Mouse (Mus musculus): Measurements from ENCODE around the gene Rabif. TPM values are rescaled to one million over a fixed set of nuclear protein-coding genes. Genes with fewer than 3 reads are reported as not detected.

Gene Rabif
- polyA plus RNA-seq, 1 experiment from 2014 or later, result 13.2 TPM

DNA sequence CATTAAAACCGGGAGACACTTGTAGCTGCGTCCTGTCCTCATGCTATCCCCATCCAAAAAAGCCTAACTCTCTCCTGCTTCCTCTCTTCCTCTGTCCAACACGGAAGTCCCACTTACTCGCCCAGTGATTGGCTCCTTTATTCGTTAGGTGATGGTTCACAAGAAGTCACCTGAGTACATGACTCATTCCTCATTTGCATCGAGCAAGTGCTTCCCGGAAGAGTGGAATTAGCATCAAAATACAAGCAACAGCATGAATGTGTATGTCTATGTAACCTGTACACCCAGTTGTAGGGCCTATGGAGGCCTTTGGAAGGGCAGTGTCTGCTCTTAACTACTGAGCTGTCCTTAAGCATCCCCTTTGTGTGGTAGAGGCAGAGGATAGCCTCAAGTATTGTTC, 2.2 kb upstream of the Rabif start:
- Histone ChIP-seq H3K9ac (replicated peaks) (no peak overlapping the region), H3K27me3 (ENCODE audit: insufficient read depth, low read length) (no peaks in the 10 kb centered on the region), H3K27ac (ENCODE audit: low read depth) (no peak overlapping the region), H3K4me3 (ENCODE audit: low read depth, low read length) (no peak overlapping the region), H3K36me3 (replicated peaks; ENCODE audit: insufficient read depth, low read length) (peaks cover 30% of the 10 kb centered on the region), H3K4me2 (ENCODE audit: low read depth, low read length) (no peak overlapping the region), H3K4me1 (ENCODE audit: insufficient read depth) (peaks cover 9% of the 10 kb centered on the region), H3K9me3 (ENCODE audit: low read length) (no peaks in the 10 kb centered on the region)
- no peak for DNase-seq
- WGBS (ENCODE audit: insufficient replicate concordance), result 83% methylated on average over 7 of the region's 7 CpGs
- ATAC-seq, result no peak
- TF ChIP-seq CTCF (IDR thresholded peaks at IDR 0.05; ENCODE audit: low read depth) (no peak), EP300 (IDR thresholded peaks at IDR 0.05; ENCODE audit: low read depth) (no peak)

DNA sequence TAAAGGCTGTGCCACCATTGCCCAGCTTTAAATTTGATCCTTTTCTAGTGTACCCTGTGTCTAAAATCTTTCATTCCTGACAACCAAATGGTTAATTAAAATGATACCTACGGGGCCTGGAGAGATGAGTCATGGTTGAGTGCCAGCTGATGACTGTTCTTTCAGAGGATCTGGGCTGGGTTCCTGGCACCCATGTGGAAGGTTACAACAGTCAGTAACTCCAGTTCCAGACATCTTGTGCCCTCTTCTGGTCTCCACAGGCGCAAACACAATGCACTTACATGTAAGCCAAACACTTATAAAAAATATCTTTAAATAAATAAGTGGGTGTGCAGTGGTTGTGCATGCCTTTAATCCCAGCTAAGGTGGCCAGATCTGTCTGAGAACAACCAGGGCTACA, 952 bp upstream of the Rabif start:
- peaks cover 9% of the 10 kb centered on the region for H3K4me1 ChIP-seq (ENCODE audit: insufficient read depth)
- no peaks in the 10 kb centered on the region for H3K27me3 ChIP-seq (ENCODE audit: insufficient read depth, low read length)
- 87% methylated on average over 2 of the region's 2 CpGs for WGBS (ENCODE audit: insufficient replicate concordance)
- TF ChIP-seq CTCF (IDR thresholded peaks at IDR 0.05; ENCODE audit: low read depth) (no peak), EP300 (IDR thresholded peaks at IDR 0.05; ENCODE audit: low read depth) (no peak)
- no peak overlapping the region for H3K4me3 ChIP-seq (ENCODE audit: low read depth, low read length)
- ATAC-seq (no peak), DNase-seq (no peak)
- peak overlapping the region; percentile 92; the same call in 1 of the 2 replicates for H3K27ac ChIP-seq (ENCODE audit: low read depth)
- H3K9ac ChIP-seq (replicated peaks), result no peak overlapping the region
- no peaks in the 10 kb centered on the region for H3K9me3 ChIP-seq (ENCODE audit: low read length)
- peaks cover 19% of the 10 kb centered on the region for H3K36me3 ChIP-seq (replicated peaks; ENCODE audit: insufficient read depth, low read length)
- peak overlapping the region; percentile 89 for H3K4me2 ChIP-seq (ENCODE audit: low read depth, low read length)

DNA sequence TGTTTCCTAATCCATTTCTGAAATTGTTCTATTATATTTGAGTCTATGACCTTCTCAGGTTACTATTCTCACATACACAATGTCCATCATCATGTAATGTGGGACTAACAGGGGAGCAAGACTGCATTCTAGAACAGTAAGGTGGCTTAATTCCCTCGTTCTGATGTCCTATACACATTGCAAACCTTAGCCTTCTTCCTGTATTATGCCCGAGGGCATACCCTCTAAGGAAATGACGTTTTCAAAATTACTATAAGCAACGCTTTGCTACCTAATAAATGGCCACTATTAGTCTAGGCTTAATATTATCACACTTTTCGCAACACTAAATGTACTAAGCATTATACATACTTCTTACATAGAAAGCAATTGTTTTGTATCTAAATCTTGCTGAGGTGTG, 492 bp upstream of the Rabif start:
- 11% methylated on average over 5 of the region's 5 CpGs for WGBS (ENCODE audit: insufficient replicate concordance)
- Histone ChIP-seq H3K4me1 (ENCODE audit: insufficient read depth) (peaks cover 9% of the 10 kb centered on the region), H3K9me3 (ENCODE audit: low read length) (no peaks in the 10 kb centered on the region), H3K27me3 (ENCODE audit: insufficient read depth, low read length) (no peaks in the 10 kb centered on the region), H3K4me3 (ENCODE audit: low read depth, low read length) (peak overlapping the region; percentile 88), H3K9ac (replicated peaks) (peak overlapping the region; percentile 77), H3K27ac (ENCODE audit: low read depth) (peak overlapping the region; percentile 92), H3K36me3 (replicated peaks; ENCODE audit: insufficient read depth, low read length) (peaks cover 15% of the 10 kb centered on the region), H3K4me2 (ENCODE audit: low read depth, low read length) (peak overlapping the region; percentile 89)
- TF ChIP-seq EP300 (IDR thresholded peaks at IDR 0.05; ENCODE audit: low read depth), result no peak
- DNase-seq (no peak), ATAC-seq (peak; percentile 7; the same call in 1 of the 2 replicates)

DNA sequence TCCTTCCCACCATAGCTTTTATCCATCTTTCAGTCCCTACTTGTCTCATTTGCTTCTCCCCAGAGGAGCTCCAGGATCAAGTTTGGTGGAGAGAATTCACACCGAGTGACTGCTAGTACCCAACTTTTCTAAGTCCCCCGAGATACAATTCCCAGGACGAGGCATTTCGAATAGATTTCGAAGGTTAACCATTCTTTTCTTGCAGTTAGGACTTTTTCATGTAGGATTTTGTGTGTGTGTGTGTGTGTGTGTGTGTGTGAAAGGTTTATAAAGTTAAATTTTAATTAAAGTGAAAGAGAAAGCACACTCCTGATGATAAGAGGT, 730 bp downstream of the Rabif start:
- H3K27me3 ChIP-seq (ENCODE audit: insufficient read depth, low read length), result no peaks in the 10 kb centered on the region
- peaks cover 9% of the 10 kb centered on the region for H3K4me1 ChIP-seq (ENCODE audit: insufficient read depth)
- 15% methylated on average over 5 of the region's 5 CpGs for WGBS (ENCODE audit: insufficient replicate concordance)
- H3K4me3 ChIP-seq (ENCODE audit: low read depth, low read length), result peak overlapping the region; percentile 88
- TF ChIP-seq EP300 (IDR thresholded peaks at IDR 0.05; ENCODE audit: low read depth), result no peak
- no peak for TF ChIP-seq CTCF (IDR thresholded peaks at IDR 0.05; ENCODE audit: low read depth)
- H3K4me2 ChIP-seq (ENCODE audit: low read depth, low read length), result peak overlapping the region; percentile 89
- H3K9me3 ChIP-seq (ENCODE audit: low read length), result no peaks in the 10 kb centered on the region
- H3K27ac ChIP-seq (ENCODE audit: low read depth), result peak overlapping the region; percentile 92
- peak overlapping the region; percentile 77 for H3K9ac ChIP-seq (replicated peaks)
- peaks cover 2% of the 10 kb centered on the region; the same call in 1 of the 2 replicates for H3K36me3 ChIP-seq (replicated peaks; ENCODE audit: insufficient read depth, low read length)
- DNase-seq (no peak), ATAC-seq (no peak)

DNA sequence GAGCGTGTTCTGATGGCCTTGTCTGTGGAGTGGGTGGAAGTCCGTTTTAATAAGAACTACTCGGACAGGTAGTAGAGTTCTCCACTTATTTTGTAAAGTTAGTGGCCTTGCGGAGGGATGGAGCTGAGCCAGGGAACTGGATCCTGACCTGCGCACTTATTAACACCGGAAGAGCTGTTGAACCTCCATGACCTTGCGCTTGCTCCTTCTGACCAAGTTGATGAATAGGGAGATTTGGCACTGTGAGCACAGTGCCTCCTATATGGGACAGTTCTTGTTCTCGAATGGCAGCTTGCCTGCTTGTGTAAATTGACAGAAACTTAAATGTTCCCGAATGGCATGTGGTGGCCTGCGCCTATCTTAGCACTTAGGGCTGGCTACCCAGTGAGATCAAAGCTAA, 1.5 kb downstream of the Rabif start:
- Histone ChIP-seq H3K4me3 (ENCODE audit: low read depth, low read length) (peak overlapping the region; percentile 88; the same call in 1 of the 2 replicates), H3K9ac (replicated peaks) (peak overlapping the region; percentile 77; the same call in 1 of the 2 replicates), H3K27me3 (ENCODE audit: insufficient read depth, low read length) (no peaks in the 10 kb centered on the region), H3K36me3 (replicated peaks; ENCODE audit: insufficient read depth, low read length) (no peaks in the 10 kb centered on the region; the same call in 1 of the 2 replicates), H3K27ac (ENCODE audit: low read depth) (no peak overlapping the region; the same call in 1 of the 2 replicates), H3K4me1 (ENCODE audit: insufficient read depth) (peaks cover 9% of the 10 kb centered on the region), H3K4me2 (ENCODE audit: low read depth, low read length) (peak overlapping the region; percentile 89), H3K9me3 (ENCODE audit: low read length) (no peaks in the 10 kb centered on the region)
- TF ChIP-seq EP300 (IDR thresholded peaks at IDR 0.05; ENCODE audit: low read depth) (no peak), CTCF (IDR thresholded peaks at IDR 0.05; ENCODE audit: low read depth) (no peak)
- ATAC-seq, result no peak
- no peak for DNase-seq
- WGBS (ENCODE audit: insufficient replicate concordance), result 79% methylated on average over 10 of the region's 10 CpGs

DNA sequence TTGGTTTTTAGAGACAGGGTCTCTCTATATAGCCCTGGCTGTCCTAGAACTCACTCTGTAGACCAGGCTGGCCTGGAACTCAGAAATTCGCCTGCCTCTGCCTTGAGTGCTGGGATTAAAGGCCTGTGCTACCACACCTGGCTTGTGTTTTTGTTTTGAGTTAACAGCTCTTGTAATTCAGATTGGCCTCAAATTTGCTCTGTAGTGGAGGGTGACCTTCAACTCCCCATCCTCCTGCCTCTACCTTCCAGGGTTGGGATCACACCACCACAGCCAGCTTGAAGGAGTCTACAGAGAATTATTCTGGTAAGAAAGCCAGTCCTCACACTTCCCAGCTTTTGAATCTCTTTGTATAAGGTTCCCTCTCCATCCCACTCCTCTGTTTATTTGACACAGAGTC, 6.5 kb downstream of the Rabif start:
- TF ChIP-seq EP300 (IDR thresholded peaks at IDR 0.05; ENCODE audit: low read depth) (no peak), CTCF (IDR thresholded peaks at IDR 0.05; ENCODE audit: low read depth) (no peak)
- H3K36me3 ChIP-seq (replicated peaks; ENCODE audit: insufficient read depth, low read length), result peaks cover 10% of the 10 kb centered on the region
- WGBS (ENCODE audit: insufficient replicate concordance), result 100% methylated on average over 1 of the region's 1 CpGs
- H3K4me2 ChIP-seq (ENCODE audit: low read depth, low read length), result no peak overlapping the region
- H3K4me3 ChIP-seq (ENCODE audit: low read depth, low read length), result no peak overlapping the region
- no peaks in the 10 kb centered on the region for H3K9me3 ChIP-seq (ENCODE audit: low read length)
- H3K27ac ChIP-seq (ENCODE audit: low read depth), result no peak overlapping the region
- H3K9ac ChIP-seq (replicated peaks), result no peak overlapping the region
- ATAC-seq (no peak), DNase-seq (no peak)
- no peaks in the 10 kb centered on the region for H3K27me3 ChIP-seq (ENCODE audit: insufficient read depth, low read length)
- H3K4me1 ChIP-seq (ENCODE audit: insufficient read depth), result peaks cover 5% of the 10 kb centered on the region

DNA sequence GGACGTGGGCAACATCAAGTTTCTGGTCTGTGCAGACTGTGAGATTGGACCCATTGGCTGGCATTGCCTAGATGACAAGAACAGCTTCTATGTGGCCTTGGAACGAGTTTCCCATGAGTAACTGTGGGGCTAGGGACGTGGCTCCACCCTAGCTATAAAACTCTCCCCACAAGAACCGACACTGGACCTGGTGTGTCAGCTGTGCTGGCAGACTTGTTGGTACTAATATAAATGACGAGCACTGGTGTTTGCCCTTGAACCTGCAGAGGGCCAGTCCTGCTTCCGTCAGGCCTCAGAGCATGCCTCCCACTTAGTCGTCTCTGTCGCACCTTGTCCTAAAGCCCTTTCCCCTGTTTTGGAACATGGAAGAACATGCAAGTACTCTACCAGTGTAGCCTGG, 11.8 kb downstream of the Rabif start:
- WGBS (ENCODE audit: insufficient replicate concordance), result 85% methylated on average over 8 of the region's 8 CpGs
- no peak overlapping the region for H3K27ac ChIP-seq (ENCODE audit: low read depth)
- H3K4me2 ChIP-seq (ENCODE audit: low read depth, low read length), result no peak overlapping the region
- TF ChIP-seq CTCF (IDR thresholded peaks at IDR 0.05; ENCODE audit: low read depth) (no peak), EP300 (IDR thresholded peaks at IDR 0.05; ENCODE audit: low read depth) (no peak)
- no peaks in the 10 kb centered on the region for H3K9me3 ChIP-seq (ENCODE audit: low read length)
- ATAC-seq (no peak), DNase-seq (no peak)
- no peaks in the 10 kb centered on the region for H3K27me3 ChIP-seq (ENCODE audit: insufficient read depth, low read length)
- H3K9ac ChIP-seq (replicated peaks), result no peak overlapping the region
- no peak overlapping the region for H3K4me3 ChIP-seq (ENCODE audit: low read depth, low read length)
- H3K4me1 ChIP-seq (ENCODE audit: insufficient read depth), result no peaks in the 10 kb centered on the region
- peaks cover 28% of the 10 kb centered on the region for H3K36me3 ChIP-seq (replicated peaks; ENCODE audit: insufficient read depth, low read length)
